Mouse (Mus musculus) cerebellum, postnatal 14 days (tissue): ENCODE data around the gene Irf1.
A peak's percentile ranks its signal among the peaks of the same experiment; 100 is the strongest.
"Not testable (repeated sequence)": the region's sequence is repeated elsewhere in the genome, so short reads cannot be mapped to it uniquely, and the experiment has no call there.

Experiments
- DNase-seq, 2 experiments: peaks; one replicate each; pipeline ENCODE4 v3.0.0; 2021; ENCODE audit warnings: mixed read lengths in 2 of 2

Gene Irf1

DNA sequence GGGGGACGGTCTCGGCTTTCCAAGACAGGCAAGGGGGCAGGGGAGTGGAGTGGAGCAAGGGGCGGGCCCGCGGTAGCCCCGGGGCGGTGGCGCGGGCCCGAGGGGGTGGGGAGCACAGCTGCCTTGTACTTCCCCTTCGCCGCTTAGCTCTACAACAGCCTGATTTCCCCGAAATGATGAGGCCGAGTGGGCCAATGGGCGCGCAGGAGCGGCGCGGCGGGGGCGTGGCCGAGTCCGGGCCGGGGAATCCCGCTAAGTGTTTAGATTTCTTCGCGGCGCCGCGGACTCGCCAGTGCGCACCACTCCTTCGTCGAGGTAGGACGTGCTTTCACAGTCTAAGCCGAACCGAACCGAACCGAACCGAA is at the start of gene Irf1:
TSS of gene Irf1 (plus strand) at position 255 of the 365 bp plus-strand sequence.
- DNase-seq, result peak; percentile 74 to 77

DNA sequence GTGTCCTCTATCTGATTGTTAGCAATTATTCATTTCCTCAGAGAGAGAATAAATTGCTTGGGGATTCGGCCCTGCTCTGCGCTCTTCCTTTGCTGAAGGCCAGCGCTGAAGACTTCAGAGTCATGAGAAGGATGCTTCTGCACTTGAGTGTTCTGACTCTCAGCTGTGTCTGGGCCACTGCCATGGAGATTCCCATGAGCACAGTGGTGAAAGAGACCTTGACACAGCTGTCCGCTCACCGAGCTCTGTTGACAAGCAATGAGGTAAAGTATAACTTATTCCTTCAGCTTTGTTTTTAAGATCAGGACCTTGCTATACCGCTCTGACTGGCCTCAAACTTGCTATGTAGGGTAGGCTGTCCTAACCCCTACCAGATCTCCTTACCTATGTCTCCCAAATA is 49.1 kb upstream of the Irf1 start, which contains the start of gene Il5:
TSS of gene Il5 (plus strand) at position 80 of the 400 bp plus-strand sequence.
- DNase-seq, result no peak

GRCm38 (mm10) chr11:53731457-53731856 is 38.4 kb upstream of the Irf1 start:
- DNase-seq, result no peak

- DNase-seq, result no peak
Measured at GRCm38 (mm10) chr11:53732244-53732643, 37.6 kb upstream of the Irf1 start.

- no peak for DNase-seq
Measured at GRCm38 (mm10) chr11:53733824-53734223, 36.0 kb upstream of the Irf1 start.

- no peak for DNase-seq
Measured at GRCm38 (mm10) chr11:53734431-53734830, 35.4 kb upstream of the Irf1 start.

DNA sequence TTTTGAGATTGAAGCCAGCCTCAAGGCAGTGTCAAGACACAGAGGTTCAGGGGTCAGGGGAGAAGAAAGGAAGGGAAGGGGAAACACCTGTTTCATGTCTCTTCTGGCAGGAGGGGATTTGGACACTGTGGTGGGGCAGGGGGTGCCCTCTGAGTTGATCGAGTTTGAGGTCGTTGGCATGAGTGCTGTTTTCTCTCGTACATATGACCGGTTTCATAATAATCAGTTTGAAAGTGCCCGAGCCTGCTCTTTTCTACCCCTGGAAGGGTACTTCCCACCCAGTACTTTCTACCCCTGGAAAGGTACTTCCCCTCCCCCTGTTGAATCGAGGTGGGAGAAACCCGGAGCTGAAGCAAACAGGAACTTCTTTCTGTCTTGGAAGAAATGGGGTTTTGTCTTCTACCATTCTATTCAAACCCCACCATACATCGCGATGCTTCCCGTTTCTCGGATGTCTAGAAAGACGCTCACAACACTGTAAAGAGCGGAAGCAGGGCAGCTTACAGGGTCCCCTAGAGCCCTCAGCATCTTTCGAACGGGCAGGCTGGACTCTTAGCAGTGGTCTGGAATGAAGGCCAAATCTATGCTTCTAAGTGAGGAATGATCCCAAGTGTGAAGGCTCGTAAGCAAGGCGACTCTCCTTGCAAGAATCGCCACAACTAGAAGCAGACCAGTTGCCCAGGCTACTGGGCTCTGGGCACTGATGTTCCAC is 34.7 kb upstream of the Irf1 start:
- no peak for DNase-seq

- DNase-seq, result peak; percentile 78 to 79
Measured at GRCm38 (mm10) chr11:53735682-53736245, 34.0 kb upstream of the Irf1 start.

DNA sequence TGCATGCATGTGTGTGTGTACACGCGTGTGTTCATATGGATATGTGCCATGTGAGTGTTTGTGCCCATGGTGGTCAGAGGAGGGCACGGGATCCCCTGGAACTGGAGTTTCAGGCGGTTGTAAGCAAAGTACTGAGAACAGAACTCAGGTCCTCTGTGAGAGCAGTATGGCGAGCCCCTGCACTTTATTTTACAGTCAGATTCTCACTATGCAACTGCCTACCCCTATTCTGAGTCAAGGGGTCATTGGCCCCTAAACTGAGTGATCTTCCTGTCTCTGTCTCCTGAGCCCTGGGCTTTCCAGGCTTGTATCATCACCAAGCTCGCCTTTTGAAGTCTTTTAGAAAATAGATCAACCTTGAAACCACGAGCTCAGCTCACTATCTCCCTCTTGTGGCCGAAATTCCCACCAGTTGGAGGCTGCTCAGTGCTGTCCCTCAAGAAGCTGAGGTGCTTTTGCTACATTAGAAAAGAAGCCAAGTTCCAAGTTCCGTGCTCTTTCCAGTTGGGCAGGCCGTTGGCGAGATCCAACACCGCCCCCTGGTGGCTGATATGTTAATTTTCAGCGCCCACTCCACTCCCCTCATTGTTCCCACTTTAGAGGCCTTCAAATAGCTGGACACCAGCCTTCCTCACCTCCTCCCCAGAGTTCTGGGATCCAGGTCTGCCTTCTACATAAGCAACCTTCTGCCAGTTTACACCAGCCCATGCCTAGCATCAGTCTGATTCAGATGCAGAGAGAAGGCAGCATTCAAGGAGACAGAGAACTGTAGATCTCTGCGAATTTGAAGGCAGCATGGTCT is 32.8 kb upstream of the Irf1 start:
- peak; percentile 76 to 83 for DNase-seq

DNA sequence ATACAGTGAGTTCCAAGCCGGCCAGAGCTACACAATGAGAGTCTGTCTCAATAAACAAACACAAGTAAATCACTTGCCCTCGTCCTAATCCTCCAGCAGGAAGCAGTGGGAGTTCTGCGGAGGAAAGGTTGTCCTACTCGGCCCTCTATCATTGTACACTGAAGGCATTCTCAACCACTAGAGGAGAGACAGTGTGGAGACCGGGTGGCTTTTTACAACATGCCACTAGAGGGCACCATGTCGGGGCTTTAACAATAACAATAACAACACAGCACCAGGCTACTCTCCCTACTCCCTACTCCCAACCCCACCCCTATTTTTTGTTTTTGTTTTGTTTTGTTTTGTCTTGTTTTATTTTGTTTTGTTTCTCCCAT is 32.3 kb upstream of the Irf1 start:
- peak; percentile 68 for DNase-seq

- no peak for DNase-seq
Measured at GRCm38 (mm10) chr11:53742353-53742752, 27.5 kb upstream of the Irf1 start.

- no peak for DNase-seq
Measured at GRCm38 (mm10) chr11:53745260-53745659, 24.6 kb upstream of the Irf1 start.

- no peak for DNase-seq
Measured at GRCm38 (mm10) chr11:53747985-53748384, 21.8 kb upstream of the Irf1 start.

DNA sequence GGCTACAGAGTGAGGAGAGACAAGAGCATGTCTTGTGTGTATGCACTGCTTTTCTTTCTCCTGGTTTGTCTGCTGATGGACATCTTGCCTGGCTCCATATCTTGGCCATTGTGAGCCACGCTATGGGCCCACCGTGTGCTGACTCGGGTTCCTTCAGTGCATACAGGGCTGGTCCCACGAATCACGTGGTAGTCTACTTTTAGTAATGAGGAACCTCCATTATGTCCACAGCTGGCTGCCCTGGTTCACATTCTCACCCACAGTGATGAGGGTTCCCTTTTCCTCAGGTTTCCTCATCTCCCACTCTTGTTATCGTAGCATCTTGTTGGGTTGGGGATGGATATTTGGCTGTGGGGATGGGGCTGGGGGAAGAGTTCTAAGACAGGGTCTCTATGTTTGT is 21.2 kb upstream of the Irf1 start:
- no peak for DNase-seq

DNA sequence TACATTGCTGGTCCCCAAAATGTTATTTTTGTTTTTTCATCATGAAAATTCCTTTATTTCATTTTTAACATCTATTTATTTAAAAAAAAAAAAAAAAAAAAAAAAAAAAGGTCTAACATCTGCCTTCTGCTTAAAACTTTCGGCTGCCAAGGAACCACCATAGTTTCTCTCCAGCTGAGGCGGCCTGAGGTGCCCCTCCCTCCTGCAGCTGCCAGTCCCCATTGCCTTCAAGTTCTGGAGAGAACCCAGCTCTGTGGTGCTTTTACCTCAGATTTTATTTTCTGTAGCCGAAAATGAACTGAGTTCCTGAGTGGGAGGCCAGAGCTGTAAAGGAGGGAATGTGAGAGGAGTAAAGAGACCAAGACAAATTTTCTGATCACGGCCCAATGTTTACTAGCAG is 20.5 kb upstream of the Irf1 start:
- DNase-seq, result no peak

DNA sequence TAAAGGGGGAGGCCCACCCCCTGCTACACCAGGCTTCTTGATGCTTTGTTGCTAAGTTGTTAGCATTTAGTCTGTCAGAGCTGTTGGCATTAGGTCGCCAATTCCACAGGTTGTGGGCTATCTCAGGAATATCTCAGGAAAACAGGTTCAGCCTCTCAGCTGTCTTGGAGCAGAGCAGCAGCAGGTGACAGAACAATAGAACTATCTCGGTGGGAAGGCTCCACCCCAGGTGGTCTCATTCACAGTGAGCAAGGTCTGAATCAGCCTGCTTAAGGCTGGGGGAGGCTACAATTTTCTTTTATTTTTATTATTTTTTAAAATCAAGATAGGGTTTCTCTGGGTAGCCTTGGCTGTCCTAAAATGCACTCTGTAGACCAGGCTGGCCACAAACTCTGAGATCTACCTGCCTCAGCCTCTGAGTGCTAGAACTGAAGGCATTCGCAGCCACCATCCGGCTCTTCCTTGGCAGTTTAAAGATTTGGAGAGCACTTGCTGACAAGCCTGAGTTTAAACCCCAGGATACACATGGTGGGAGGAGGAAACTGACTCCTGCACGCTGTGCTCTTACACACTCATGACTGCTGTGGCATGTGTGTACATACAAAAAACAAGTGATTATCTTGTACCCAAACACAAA is 20.0 kb upstream of the Irf1 start:
- DNase-seq, result no peak

DNA sequence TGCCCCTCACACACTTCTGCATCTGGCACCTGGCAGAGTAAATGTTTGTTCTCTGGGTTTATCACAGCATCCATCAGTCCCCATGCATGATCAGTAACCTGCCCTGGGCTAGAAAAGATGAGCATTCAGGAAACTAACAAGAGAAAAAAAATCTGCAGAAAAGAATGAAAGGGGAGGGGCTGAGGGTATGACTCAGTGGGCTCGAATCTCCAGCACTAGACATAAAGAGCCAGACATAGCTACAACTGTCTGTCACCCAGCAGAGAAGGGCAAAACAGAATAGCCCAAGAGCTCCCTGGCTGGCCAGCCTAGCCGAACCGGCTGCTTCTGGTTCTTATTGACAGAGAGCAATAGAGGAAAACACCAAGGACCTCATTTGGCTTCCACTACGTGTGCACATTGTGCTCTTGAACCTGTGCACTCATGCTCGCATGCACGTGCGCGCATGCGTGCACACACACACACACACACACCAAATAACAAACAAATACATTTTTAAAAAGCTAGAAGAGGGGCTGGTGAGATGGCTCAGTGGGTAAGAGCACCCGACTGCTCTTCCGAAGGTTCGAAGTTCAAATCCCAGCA is 14.7 kb upstream of the Irf1 start:
- no peak for DNase-seq

DNA sequence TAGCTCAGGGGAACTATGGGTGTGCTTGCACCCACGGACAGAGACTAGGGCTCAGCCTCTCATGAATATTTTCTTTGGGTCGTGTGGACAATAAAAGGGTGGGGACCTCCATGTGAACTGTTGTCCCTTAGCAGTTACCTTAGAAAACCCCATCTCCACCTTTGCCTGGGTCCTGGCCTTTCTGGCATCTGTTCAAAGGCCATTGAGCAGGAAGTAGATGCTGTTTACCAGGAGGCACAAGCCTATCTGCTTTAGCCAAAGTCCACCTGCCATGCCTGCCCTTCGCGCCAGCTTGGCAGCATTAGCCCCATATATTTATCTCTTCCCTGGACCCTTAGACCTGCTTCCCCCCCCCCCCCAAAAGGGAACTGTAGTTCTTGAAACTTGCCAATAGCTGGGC is 12.2 kb upstream of the Irf1 start:
- DNase-seq, result no peak

- not testable (repeated sequence) for DNase-seq
Measured at GRCm38 (mm10) chr11:53758033-53758432, 11.8 kb upstream of the Irf1 start.

GRCm38 (mm10) chr11:53758791-53759351 is 10.9 kb upstream of the Irf1 start:
- no peak for DNase-seq

DNA sequence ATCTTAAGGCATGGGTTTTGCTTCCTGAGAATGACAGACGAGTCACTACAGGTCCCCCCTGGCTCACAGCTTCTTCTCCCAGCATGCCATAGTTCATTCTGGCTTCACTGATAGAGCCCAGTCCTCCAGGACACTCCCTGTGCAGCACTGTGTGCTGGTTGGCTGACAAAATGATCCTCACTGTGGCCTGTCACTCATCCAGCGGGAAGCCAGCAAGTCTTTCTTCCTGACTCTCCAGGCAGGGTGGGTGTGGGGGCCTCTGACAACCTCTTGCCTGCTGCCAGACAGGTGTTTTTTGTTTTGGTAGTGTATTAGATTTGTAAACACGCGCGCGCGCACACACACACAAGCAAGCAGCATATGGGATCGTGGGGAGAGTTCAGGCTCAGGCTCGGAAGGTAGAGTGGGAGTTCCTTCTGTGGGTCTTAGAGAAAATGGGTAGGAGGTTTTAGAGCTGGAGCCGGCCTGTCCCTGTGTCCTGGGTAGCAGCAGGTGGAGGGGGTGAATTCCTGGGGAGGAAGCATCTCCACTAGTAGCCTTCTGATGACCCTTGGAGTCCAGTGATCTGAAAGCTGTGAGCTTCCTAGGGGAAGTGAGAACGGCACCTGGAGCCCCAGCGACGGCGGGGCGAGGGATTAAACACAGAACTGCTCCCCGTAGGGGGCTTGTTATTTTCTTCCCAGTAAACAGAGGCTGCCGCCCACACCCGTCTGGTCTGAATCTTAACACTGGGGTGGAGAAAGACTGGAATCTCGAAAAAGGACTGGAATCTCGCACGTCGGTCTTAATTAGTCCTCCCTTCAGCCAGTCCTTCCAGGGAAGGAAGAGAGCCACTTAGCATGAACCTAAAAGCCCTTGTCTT is 10.0 kb upstream of the Irf1 start:
- DNase-seq, result peak; percentile 38 to 57

GRCm38 (mm10) chr11:53761284-53761683 is 8.5 kb upstream of the Irf1 start:
- DNase-seq, result no peak
